Mouse (Mus musculus): ENCODE data around the gene Chd3. TPM values are rescaled to one million over a fixed set of nuclear protein-coding genes. Genes with fewer than 3 reads are reported as not detected.
A peak's percentile ranks its signal among the peaks of the same experiment; 100 is the strongest.

Chd3 gene
- total RNA-seq, 1 experiment from 2014 or later = 68.0 TPM

- 0 out of 2 replicates have a peak, but pooled peaks have one; percentile 2 for ATAC-seq (replicated peaks; ENCODE audit: low read depth, poor library complexity, severe bottlenecking)
Observed at GRCm38 (mm10) chr11:69367616-69368355, 1.4 kb downstream of the Chd3 start.

- ATAC-seq (replicated peaks; ENCODE audit: low read depth, poor library complexity, severe bottlenecking) = no peak
Observed at GRCm38 (mm10) chr11:69366855-69367615, 2.2 kb downstream of the Chd3 start.

- ATAC-seq (replicated peaks; ENCODE audit: low read depth, poor library complexity, severe bottlenecking) = peak; percentile 75
Observed at GRCm38 (mm10) chr11:69366157-69366854, 2.9 kb downstream of the Chd3 start.

- ATAC-seq (replicated peaks; ENCODE audit: low read depth, poor library complexity, severe bottlenecking) = no peak
Observed at GRCm38 (mm10) chr11:69365722-69366121, 3.5 kb downstream of the Chd3 start.

GRCm38 (mm10) chr11:69364910-69365309 lies 4.3 kb downstream of the Chd3 start:
- no peak for ATAC-seq (replicated peaks; ENCODE audit: low read depth, poor library complexity, severe bottlenecking)

- no peak for ATAC-seq (replicated peaks; ENCODE audit: low read depth, poor library complexity, severe bottlenecking)
Observed at GRCm38 (mm10) chr11:69364376-69364775, 4.8 kb downstream of the Chd3 start.

- no peak for ATAC-seq (replicated peaks; ENCODE audit: low read depth, poor library complexity, severe bottlenecking)
Observed at GRCm38 (mm10) chr11:69362479-69362878, 6.7 kb downstream of the Chd3 start.

GRCm38 (mm10) chr11:69362021-69362420 lies 7.2 kb downstream of the Chd3 start:
- no peak for ATAC-seq (replicated peaks; ENCODE audit: low read depth, poor library complexity, severe bottlenecking)

- no peak for ATAC-seq (replicated peaks; ENCODE audit: low read depth, poor library complexity, severe bottlenecking)
Observed at GRCm38 (mm10) chr11:69357690-69358089, 11.5 kb downstream of the Chd3 start.

- no peak for ATAC-seq (replicated peaks; ENCODE audit: low read depth, poor library complexity, severe bottlenecking)
Observed at GRCm38 (mm10) chr11:69356544-69356943, 12.7 kb downstream of the Chd3 start.

- ATAC-seq (replicated peaks; ENCODE audit: low read depth, poor library complexity, severe bottlenecking) = no peak
Observed at GRCm38 (mm10) chr11:69346441-69346840, 22.8 kb downstream of the Chd3 start.

GRCm38 (mm10) chr11:69340161-69341131 lies 28.8 kb downstream of the Chd3 start, which contains the start of gene Rnf227:
Gene Rnf227 (plus strand): TSS chr11:69340461.
- ATAC-seq (replicated peaks; ENCODE audit: low read depth, poor library complexity, severe bottlenecking) = peak; percentile 50

GRCm38 (mm10) chr11:69334796-69335195 lies 34.4 kb downstream of the Chd3 start:
- ATAC-seq (replicated peaks; ENCODE audit: low read depth, poor library complexity, severe bottlenecking) = no peak

- ATAC-seq (replicated peaks; ENCODE audit: low read depth, poor library complexity, severe bottlenecking) = peak; percentile 76
Observed at GRCm38 (mm10) chr11:69333922-69334321, 35.3 kb downstream of the Chd3 start.

- no peak for ATAC-seq (replicated peaks; ENCODE audit: low read depth, poor library complexity, severe bottlenecking)
Observed at GRCm38 (mm10) chr11:69332713-69333253, 36.4 kb downstream of the Chd3 start.

- peak; percentile 59 for ATAC-seq (replicated peaks; ENCODE audit: low read depth, poor library complexity, severe bottlenecking)
Observed at GRCm38 (mm10) chr11:69331929-69332405, 37.2 kb downstream of the Chd3 start.

GRCm38 (mm10) chr11:69331152-69331551 lies 38.1 kb downstream of the Chd3 start:
- ATAC-seq (replicated peaks; ENCODE audit: low read depth, poor library complexity, severe bottlenecking) = no peak

- ATAC-seq (replicated peaks; ENCODE audit: low read depth, poor library complexity, severe bottlenecking) = no peak
Observed at GRCm38 (mm10) chr11:69328517-69328916, 40.7 kb downstream of the Chd3 start.

GRCm38 (mm10) chr11:69327648-69328047 lies 41.6 kb downstream of the Chd3 start:
- no peak for ATAC-seq (replicated peaks; ENCODE audit: low read depth, poor library complexity, severe bottlenecking)

Data from common myeloid progenitor, adult 5-6 weeks (primary cell).